Mouse (Mus musculus): ENCODE results near the gene Tbx15. TPM values are rescaled to one million over a fixed set of nuclear protein-coding genes. Genes with fewer than 3 reads are reported as not detected.

Tbx15 gene
- polyA plus RNA-seq, 1 experiment = not detected

DNA sequence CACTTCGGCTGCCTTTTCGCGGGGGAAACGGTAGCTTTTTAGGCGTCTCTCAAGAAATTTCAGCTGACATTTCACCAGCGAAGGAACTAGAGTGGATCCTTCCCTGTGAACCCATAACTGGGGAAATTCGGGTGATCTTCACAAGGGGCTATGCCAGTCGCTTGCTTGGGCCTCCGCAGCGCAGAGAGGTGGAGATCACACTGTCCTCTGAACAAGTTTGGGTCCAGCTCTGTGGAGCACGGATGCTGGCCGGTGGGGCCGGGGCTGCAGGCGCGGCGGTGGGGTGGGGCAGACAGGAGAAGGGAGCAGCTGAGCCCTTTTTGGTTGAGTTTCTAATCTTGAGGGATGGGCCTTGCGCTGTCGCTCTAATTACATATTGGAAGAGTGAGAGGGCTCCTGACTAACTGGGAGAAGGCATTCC lies 21.2 kb downstream of the Tbx15 start:
- H3K27me3 ChIP-seq (ENCODE audit: control insufficient read depth, insufficient read depth, low read length) = peaks cover 42% of the 10 kb centered on the region
- no peaks in the 10 kb centered on the region for H3K36me3 ChIP-seq (ENCODE audit: control insufficient read depth, insufficient read depth, low read length)
- 6% methylated on average over 18 of the region's 18 CpGs for WGBS
- H3K27ac ChIP-seq (ENCODE audit: insufficient read depth, low read depth, low read length) = no peak overlapping the region
- no peak for TF ChIP-seq POLR2A (IDR thresholded peaks at IDR 0.05; ENCODE audit: low read depth, low read length)
- no peak for TF ChIP-seq CTCF (IDR thresholded peaks at IDR 0.05; ENCODE audit: extremely low read depth, insufficient read length, insufficient replicate concordance, low read depth, low read length)
- H3K4me3 ChIP-seq (ENCODE audit: low read depth, low read length) = no peak overlapping the region
- no peaks in the 10 kb centered on the region for H3K4me1 ChIP-seq (ENCODE audit: control insufficient read depth, insufficient read depth, insufficient read length, low read length)

DNA sequence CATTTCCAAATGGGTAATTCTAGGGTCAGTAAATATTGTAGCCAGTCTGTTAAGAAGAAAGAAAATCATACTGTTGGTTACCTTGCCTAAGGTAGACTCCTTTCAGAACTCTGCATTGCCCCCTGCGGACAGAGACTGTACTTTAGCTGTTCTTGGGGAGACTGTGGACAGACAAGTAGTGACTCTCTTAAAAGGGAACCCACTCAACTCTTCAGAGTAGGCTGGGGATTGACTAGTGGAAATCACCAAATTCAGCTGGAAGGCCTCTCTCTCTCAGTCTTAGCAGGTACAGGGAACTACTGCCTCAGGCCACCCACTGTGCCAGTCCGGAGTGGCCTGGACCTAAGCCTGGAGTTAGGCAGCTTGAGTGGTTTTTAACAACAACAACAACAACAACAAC lies 21.8 kb downstream of the Tbx15 start:
- peaks cover 36% of the 10 kb centered on the region for H3K27me3 ChIP-seq (ENCODE audit: control insufficient read depth, insufficient read depth, low read length)
- no peaks in the 10 kb centered on the region for H3K4me1 ChIP-seq (ENCODE audit: control insufficient read depth, insufficient read depth, insufficient read length, low read length)
- no peak overlapping the region for H3K4me3 ChIP-seq (ENCODE audit: low read depth, low read length)
- TF ChIP-seq CTCF (IDR thresholded peaks at IDR 0.05; ENCODE audit: extremely low read depth, insufficient read length, insufficient replicate concordance, low read depth, low read length) (no peak), POLR2A (IDR thresholded peaks at IDR 0.05; ENCODE audit: low read depth, low read length) (no peak)
- H3K36me3 ChIP-seq (ENCODE audit: control insufficient read depth, insufficient read depth, low read length) = no peaks in the 10 kb centered on the region
- no peak overlapping the region for H3K27ac ChIP-seq (ENCODE audit: insufficient read depth, low read depth, low read length)
- WGBS = 21% methylated on average over 2 of the region's 2 CpGs

DNA sequence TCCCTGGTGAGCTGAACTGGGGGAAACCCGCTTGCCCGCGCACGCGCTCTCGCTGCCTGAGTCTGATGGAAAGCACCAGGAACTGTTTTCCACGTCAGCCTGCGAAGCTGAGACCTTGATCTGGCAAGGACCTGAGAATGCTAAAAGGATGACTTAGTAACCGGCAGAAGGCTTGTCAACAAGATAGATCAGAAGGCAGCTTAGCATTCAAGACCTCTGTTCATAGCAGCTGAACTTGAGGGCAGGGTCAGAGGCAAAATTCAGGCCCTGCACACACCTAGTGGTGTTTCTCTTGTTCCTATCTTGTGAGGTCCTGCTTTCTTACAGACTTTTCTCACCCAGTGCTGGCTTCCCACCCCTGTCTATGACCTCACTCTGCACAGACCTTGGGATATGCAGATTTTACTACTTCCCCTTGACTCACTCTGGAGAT lies 23.3 kb downstream of the Tbx15 start:
- no peak overlapping the region for H3K27ac ChIP-seq (ENCODE audit: insufficient read depth, low read depth, low read length)
- no peak overlapping the region for H3K4me3 ChIP-seq (ENCODE audit: low read depth, low read length)
- WGBS = 33% methylated on average over 9 of the region's 9 CpGs
- H3K36me3 ChIP-seq (ENCODE audit: control insufficient read depth, insufficient read depth, low read length) = no peaks in the 10 kb centered on the region
- no peaks in the 10 kb centered on the region for H3K4me1 ChIP-seq (ENCODE audit: control insufficient read depth, insufficient read depth, insufficient read length, low read length)
- H3K27me3 ChIP-seq (ENCODE audit: control insufficient read depth, insufficient read depth, low read length) = peaks cover 29% of the 10 kb centered on the region
- no peak for TF ChIP-seq CTCF (IDR thresholded peaks at IDR 0.05; ENCODE audit: extremely low read depth, insufficient read length, insufficient replicate concordance, low read depth, low read length)
- no peak for TF ChIP-seq POLR2A (IDR thresholded peaks at IDR 0.05; ENCODE audit: low read depth, low read length)

DNA sequence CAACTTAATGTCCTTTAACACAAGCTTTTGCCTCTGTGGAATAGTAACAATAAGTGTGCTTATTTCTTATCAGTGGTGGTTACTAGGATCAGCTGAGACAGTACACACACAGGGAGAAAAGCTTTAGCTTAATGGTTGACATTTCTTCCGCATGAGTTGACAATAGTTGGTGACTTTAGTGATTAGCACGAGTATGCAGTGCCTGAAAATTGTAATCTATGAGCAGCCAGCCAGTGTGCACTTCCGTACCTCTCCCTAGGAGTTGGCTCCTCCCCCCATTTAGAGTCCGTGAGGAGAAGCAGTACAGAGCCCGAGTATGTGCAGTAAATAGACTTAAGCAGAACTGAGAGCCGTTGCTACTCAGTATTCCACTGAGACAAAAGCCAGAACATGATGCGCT lies 24.5 kb downstream of the Tbx15 start:
- Histone ChIP-seq H3K36me3 (ENCODE audit: control insufficient read depth, insufficient read depth, low read length) (no peaks in the 10 kb centered on the region), H3K27me3 (ENCODE audit: control insufficient read depth, insufficient read depth, low read length) (peaks cover 23% of the 10 kb centered on the region), H3K27ac (ENCODE audit: insufficient read depth, low read depth, low read length) (no peak overlapping the region), H3K4me3 (ENCODE audit: low read depth, low read length) (no peak overlapping the region), H3K4me1 (ENCODE audit: control insufficient read depth, insufficient read depth, insufficient read length, low read length) (no peaks in the 10 kb centered on the region)
- TF ChIP-seq POLR2A (IDR thresholded peaks at IDR 0.05; ENCODE audit: low read depth, low read length) (no peak), CTCF (IDR thresholded peaks at IDR 0.05; ENCODE audit: extremely low read depth, insufficient read length, insufficient replicate concordance, low read depth, low read length) (no peak)
- WGBS = 20% methylated on average over 7 of the region's 7 CpGs

DNA sequence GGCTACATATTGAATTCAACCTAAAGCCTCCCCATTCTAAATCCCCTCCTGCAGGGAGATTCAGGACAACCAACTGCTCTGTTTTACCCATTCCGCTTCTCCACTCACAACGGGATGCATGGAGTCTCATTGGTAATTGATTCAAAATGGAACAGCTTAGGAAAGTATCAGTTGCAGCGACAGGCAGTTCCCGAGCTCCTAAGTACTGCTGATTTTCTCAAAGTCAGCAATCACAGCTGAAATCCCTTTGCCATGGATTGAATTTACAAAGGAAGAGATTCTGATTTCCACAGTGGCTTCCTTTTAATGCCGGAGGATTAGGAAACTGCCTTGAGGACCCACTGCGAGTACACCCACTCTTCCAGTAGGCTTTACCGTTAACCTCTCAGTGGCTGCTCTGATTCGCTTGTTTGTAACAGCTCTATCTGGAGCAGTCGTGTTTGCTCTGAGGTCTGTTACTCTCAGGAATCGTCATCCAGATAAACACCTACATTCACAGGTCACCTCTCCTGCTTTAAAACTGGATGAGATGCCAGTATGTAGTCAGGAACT lies 26.6 kb downstream of the Tbx15 start:
- Histone ChIP-seq H3K4me3 (ENCODE audit: low read depth, low read length) (no peak overlapping the region), H3K4me1 (ENCODE audit: control insufficient read depth, insufficient read depth, insufficient read length, low read length) (no peaks in the 10 kb centered on the region), H3K36me3 (ENCODE audit: control insufficient read depth, insufficient read depth, low read length) (no peaks in the 10 kb centered on the region), H3K27me3 (ENCODE audit: control insufficient read depth, insufficient read depth, low read length) (peaks cover 11% of the 10 kb centered on the region), H3K27ac (ENCODE audit: insufficient read depth, low read depth, low read length) (no peak overlapping the region)
- TF ChIP-seq CTCF (IDR thresholded peaks at IDR 0.05; ENCODE audit: extremely low read depth, insufficient read length, insufficient replicate concordance, low read depth, low read length) (no peak), POLR2A (IDR thresholded peaks at IDR 0.05; ENCODE audit: low read depth, low read length) (no peak)
- WGBS = 41% methylated on average over 10 of the region's 10 CpGs

DNA sequence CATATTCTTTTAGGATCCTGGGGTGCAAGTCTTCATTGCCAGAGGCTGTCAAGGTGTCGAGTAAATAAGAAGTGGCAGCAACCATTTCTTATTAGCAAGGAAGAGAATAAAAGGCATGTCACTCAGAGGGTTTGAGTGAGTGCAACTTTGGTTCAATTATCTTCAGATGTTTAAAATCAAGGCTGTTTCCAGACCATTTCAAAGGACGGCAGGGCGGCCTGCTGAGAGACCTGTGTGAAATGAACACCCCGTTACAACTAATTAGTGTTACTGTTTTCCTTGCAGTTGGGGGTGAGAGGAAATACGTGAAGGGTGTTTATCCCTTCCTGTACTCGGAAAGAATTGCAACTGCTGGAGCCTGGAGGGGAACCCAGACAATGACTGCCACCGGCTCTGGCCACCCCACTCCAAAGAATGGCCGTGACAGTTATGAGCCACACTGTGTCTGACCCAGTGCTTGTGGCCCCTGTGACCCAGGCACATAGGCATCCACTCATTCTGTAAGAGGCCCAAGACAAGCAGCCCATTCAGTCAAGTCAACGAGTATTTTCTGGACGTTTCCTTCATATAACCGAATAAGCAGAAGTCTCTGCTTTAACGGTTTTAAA lies 37.9 kb downstream of the Tbx15 start:
- Histone ChIP-seq H3K4me3 (ENCODE audit: low read depth, low read length) (no peak overlapping the region), H3K4me1 (ENCODE audit: control insufficient read depth, insufficient read depth, insufficient read length, low read length) (no peaks in the 10 kb centered on the region), H3K27me3 (ENCODE audit: control insufficient read depth, insufficient read depth, low read length) (no peaks in the 10 kb centered on the region), H3K27ac (ENCODE audit: insufficient read depth, low read depth, low read length) (no peak overlapping the region), H3K36me3 (ENCODE audit: control insufficient read depth, insufficient read depth, low read length) (no peaks in the 10 kb centered on the region)
- TF ChIP-seq CTCF (IDR thresholded peaks at IDR 0.05; ENCODE audit: extremely low read depth, insufficient read length, insufficient replicate concordance, low read depth, low read length) = no peak
- TF ChIP-seq POLR2A (IDR thresholded peaks at IDR 0.05; ENCODE audit: low read depth, low read length) = no peak
- 68% methylated on average over 12 of the region's 12 CpGs for WGBS

- Histone ChIP-seq H3K4me1 (ENCODE audit: control insufficient read depth, insufficient read depth, insufficient read length, low read length) (no peaks in the 10 kb centered on the region), H3K4me3 (ENCODE audit: low read depth, low read length) (no peak overlapping the region), H3K27ac (ENCODE audit: insufficient read depth, low read depth, low read length) (no peak overlapping the region), H3K36me3 (ENCODE audit: control insufficient read depth, insufficient read depth, low read length) (no peaks in the 10 kb centered on the region), H3K27me3 (ENCODE audit: control insufficient read depth, insufficient read depth, low read length) (no peaks in the 10 kb centered on the region)
- no peak for TF ChIP-seq CTCF (IDR thresholded peaks at IDR 0.05; ENCODE audit: extremely low read depth, insufficient read length, insufficient replicate concordance, low read depth, low read length)
- no peak for TF ChIP-seq POLR2A (IDR thresholded peaks at IDR 0.05; ENCODE audit: low read depth, low read length)
- WGBS = 59% methylated on average over 3 of the region's 3 CpGs
Measured at GRCm38 (mm10) chr3:99279718-99280117, 39.5 kb downstream of the Tbx15 start.

All from small intestine, adult 2 months (tissue).